Mouse (Mus musculus): ENCODE results near the gene Cd276.

DNA sequence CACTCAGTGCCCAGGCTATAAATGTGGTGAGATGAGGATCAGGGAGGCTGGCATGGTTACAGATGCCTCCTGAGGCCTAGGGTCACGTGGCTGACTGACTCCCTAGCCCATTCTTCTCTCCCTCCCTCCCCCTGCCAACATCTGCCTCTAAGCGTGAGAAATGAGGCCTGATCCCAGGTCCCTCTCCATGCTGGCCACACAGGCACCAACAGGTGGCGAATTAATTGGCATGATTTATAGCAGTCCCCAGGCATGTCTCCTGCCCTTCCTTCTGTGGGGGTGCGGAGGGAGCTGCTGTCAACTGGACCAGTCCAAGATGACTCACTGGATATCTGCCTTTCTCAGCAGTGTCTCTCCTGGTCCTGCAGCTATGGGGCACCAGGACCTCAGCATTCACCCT, 27.4 kb downstream of the Cd276 start:
- TF ChIP-seq ZNF384 (IDR thresholded peaks at IDR 0.05; ENCODE audit: low read depth, low read length) (no peak), USF1 (IDR thresholded peaks at IDR 0.05; ENCODE audit: low read depth, low read length) (no peak), CTCF (conservative IDR thresholded peaks at IDR 0.05 in 1 of 2, IDR thresholded peaks at IDR 0.05 in 1 of 2; ENCODE audit: low read depth in 2 of 2, low read length in 2 of 2) (no peak), ZKSCAN1 (IDR thresholded peaks at IDR 0.05; ENCODE audit: borderline replicate concordance, low read depth, low read length) (no peak), MAX (IDR thresholded peaks at IDR 0.05; ENCODE audit: low read length) (no peak), EP300 (IDR thresholded peaks at IDR 0.05; ENCODE audit: low read length) (no peak), CHD1 (IDR thresholded peaks at IDR 0.05; ENCODE audit: low read depth, low read length) (no peak), MEF2A (IDR thresholded peaks at IDR 0.05; ENCODE audit: borderline replicate concordance, low read depth, low read length) (no peak), POLR2A (IDR thresholded peaks at IDR 0.05; ENCODE audit: low read depth, low read length) (no peak), BHLHE40 (IDR thresholded peaks at IDR 0.05; ENCODE audit: low read depth, low read length) (no peak), ZMIZ1 (IDR thresholded peaks at IDR 0.05; ENCODE audit: low read depth, low read length) (no peak), MAZ (IDR thresholded peaks at IDR 0.05; ENCODE audit: low read depth, low read length) (no peak), IRF4 (IDR thresholded peaks at IDR 0.05; ENCODE audit: low read depth, low read length) (no peak), RAD21 (IDR thresholded peaks at IDR 0.05; ENCODE audit: low read depth, low read length) (no peak)
